Mouse (Mus musculus) limb, embryonic 15.5 days (tissue): ENCODE results near the gene Gpr1. TPM values are rescaled to one million over a fixed set of nuclear protein-coding genes. Genes with fewer than 3 reads are reported as not detected.

Experiments used
- ATAC-seq: fragments of 200-750 bp; cut with Nextera tagmentation; 2 replicates; pipeline ENCODE4 v1.8.0; 2017; ENCODE audit warnings: low read depth, moderate TSS enrichment; ENCODE audit not compliant: insufficient number of reproducible peaks, low FRiP score, low TSS enrichment
- H3K27ac ChIP-seq: fragments of 300-500 bp; sonication (generic); 2 replicates; pipeline ENCODE4 v1.5.1; 2015; ENCODE audit warnings: moderate library complexity, mild to moderate bottlenecking, inconsistent platforms
- H3K27me3 ChIP-seq: fragments of 300-500 bp; sonication (generic); 2 replicates; pipeline ENCODE4 v1.6.1; 2015; ENCODE audit warnings: inconsistent platforms
- H3K36me3 ChIP-seq: fragments of 300-500 bp; sonication (generic); 2 replicates; pipeline ENCODE4 v1.6.1; 2015; ENCODE audit warnings: inconsistent platforms
- H3K4me1 ChIP-seq: fragments of 300-500 bp; sonication (generic); 2 replicates; pipeline ENCODE4 v1.6.1; 2015; ENCODE audit warnings: inconsistent platforms
- H3K4me2 ChIP-seq: fragments of 300-500 bp; sonication (generic); 2 replicates; pipeline ENCODE4 v1.6.1; 2015; ENCODE audit warnings: mild to moderate bottlenecking, inconsistent platforms
- H3K4me3 ChIP-seq: fragments of 300-500 bp; sonication (generic); 2 replicates; pipeline ENCODE4 v1.5.1; 2015; ENCODE audit warnings: mild to moderate bottlenecking, inconsistent platforms
- H3K9ac ChIP-seq: fragments of 300-500 bp; sonication (generic); 2 replicates; pipeline ENCODE4 v1.6.1; 2015; ENCODE audit warnings: inconsistent platforms
- H3K9me3 ChIP-seq: fragments of 300-500 bp; sonication (generic); 2 replicates; pipeline ENCODE4 v1.6.1; 2016; ENCODE audit warnings: inconsistent platforms
- WGBS: fragments of 180-500 bp; shearing (Covaris S2); methylation state at CpG from one replicate; pipeline ENCODE4 v1.1.7; 2015; 5-methylcytosine and 5-hydroxymethylcytosine counted together
- polyA plus RNA-seq: library from polyadenylated mRNA; unstranded; fragments of >200 nt; fragmentation: Nextera tagmentation; extraction: Ambion mirVana; gene quantifications from 2 replicates; pipeline ENCODE4 v1.2.1, GENCODE M21; 2015

The Gpr1 gene
- polyA plus RNA-seq, 1 experiment from 2014 or later, result 0.17 TPM

DNA sequence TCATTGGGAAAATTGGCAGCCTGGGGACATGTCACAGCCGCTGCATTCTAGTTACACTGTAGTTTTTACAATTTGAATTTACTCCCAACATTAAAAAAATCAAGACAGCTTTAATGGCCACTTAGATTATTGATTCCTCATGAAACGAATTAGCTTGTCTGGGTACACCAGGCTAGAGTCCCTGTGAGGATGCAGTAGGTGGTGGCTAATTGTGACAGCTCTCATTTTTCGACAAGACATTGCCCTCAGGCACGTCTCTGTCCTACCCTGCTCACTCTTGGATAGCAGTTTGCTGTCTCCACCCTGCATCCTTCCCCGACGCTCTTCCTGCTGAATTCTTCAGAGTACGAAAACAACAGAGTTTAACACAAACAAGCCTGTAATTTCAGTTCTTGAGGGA is 288 bp upstream of the Gpr1 start:
- Histone ChIP-seq H3K4me2 (no peak overlapping the region), H3K27me3 (peaks cover 5% of the 10 kb centered on the region; the same call in 1 of the 2 replicates), H3K4me1 (peaks cover 8% of the 10 kb centered on the region), H3K9ac (no peak overlapping the region), H3K27ac (no peak overlapping the region), H3K9me3 (no peaks in the 10 kb centered on the region), H3K36me3 (no peaks in the 10 kb centered on the region), H3K4me3 (no peak overlapping the region)
- ATAC-seq, result no peak
- WGBS, result 22% methylated on average over 7 of the region's 7 CpGs

DNA sequence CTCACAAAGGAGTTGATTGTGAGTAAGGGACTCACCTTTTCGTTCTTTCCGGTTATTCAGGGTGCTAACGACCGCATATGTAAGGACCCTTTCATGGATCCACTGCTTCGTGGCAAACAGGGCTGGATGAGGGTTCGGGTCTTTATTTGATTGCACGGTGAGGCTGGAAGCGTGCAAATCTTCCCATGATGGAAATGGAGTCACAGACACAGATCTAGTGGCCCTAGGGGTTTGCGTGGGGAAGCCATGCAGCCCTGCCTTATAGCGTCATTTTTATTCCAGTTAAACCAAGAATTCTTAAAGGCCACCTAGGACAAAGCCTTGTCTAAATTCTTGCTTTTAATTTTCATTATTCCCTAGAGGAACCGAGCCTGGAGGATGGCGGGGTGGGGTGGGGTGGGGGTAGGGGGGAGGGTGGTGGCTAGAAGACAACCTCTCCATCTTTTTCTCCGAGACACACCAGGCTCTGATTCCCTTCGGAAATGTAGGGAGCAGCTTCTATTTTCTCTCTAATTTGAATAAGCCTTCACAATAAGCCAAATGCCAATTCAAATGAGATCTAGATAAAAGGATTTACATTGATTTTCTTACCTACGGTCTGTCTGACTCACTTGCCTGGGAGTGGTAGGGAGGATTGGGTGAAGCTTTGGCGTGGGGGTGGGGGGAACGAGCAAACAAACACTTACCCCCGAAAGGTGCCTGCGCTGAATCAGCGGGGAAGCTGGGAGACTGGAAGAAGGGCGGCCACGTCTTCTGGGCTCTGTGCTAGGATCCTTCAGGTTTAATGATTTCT is 669 bp downstream of the Gpr1 start:
- Histone ChIP-seq H3K9ac (no peak overlapping the region), H3K9me3 (no peaks in the 10 kb centered on the region), H3K27me3 (peaks cover 5% of the 10 kb centered on the region; the same call in 1 of the 2 replicates), H3K4me2 (peak overlapping the region; percentile 29), H3K4me3 (no peak overlapping the region), H3K4me1 (peaks cover 8% of the 10 kb centered on the region), H3K36me3 (no peaks in the 10 kb centered on the region), H3K27ac (no peak overlapping the region)
- 19% methylated on average over 22 of the region's 22 CpGs for WGBS
- ATAC-seq, result no peak

DNA sequence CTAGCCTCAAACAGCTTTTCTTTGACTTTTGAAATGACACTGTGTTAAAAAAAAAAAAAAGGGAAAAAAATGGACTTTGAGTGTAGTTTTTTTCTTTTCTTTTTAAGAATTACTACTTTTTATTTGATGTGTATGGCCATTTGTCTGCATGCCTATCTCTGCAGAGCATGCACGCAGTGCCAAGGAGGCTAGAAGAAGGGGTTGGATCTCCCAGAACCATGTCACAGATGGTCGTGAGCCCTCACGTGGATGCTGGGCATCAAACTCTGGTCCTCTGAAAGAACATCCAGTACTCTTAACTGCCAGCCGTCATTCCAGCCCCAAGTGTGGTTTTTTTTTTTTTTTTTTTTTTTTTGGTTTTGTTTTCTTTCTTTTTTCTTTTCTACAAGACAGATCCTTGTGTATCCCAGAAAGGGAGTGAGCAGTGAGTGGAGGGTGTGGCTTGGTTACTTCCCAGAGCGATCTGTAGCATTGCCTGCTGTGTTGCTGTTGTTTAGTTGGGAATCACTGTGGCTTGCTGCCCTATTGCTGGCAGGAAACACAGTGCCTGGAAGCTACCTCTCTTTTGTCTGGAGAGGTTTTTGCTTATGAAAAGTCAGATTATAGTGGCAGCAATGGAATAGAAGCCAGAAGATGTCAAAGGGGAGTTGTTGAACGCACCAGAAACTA is 4.3 kb downstream of the Gpr1 start:
- Histone ChIP-seq H3K9me3 (no peaks in the 10 kb centered on the region), H3K36me3 (no peaks in the 10 kb centered on the region), H3K4me1 (peaks cover 8% of the 10 kb centered on the region), H3K27ac (no peak overlapping the region), H3K9ac (no peak overlapping the region), H3K4me3 (no peak overlapping the region), H3K4me2 (no peak overlapping the region), H3K27me3 (no peaks in the 10 kb centered on the region; the same call in 1 of the 2 replicates)
- WGBS, result 30% methylated on average over 6 of the region's 6 CpGs
- no peak for ATAC-seq

DNA sequence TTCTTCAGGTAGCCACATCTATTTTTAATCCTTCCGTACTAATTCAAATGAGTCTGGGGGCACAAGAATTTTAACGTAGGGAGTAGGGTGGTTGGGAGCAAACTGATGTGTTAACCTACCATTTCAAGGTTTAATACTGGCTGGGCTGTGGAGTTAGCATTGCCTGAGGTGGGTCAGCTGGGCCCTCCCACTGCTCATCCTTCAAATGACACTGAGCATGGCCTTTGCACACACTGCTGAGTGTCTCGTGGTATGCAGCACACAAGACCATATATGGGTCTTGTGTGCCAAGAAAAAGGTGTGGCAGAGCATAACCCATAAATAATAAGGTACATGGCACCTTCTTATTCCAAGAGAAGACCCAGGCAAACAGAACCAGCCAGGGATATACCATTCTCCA is 6.7 kb downstream of the Gpr1 start:
- no peaks in the 10 kb centered on the region for H3K36me3 ChIP-seq
- no peaks in the 10 kb centered on the region for H3K9me3 ChIP-seq
- WGBS, result 73% methylated on average over 3 of the region's 3 CpGs
- peaks cover 3% of the 10 kb centered on the region for H3K27me3 ChIP-seq
- no peak overlapping the region for H3K4me2 ChIP-seq
- no peak overlapping the region for H3K9ac ChIP-seq
- peaks cover 3% of the 10 kb centered on the region; the same call in 1 of the 2 replicates for H3K4me1 ChIP-seq
- no peak for ATAC-seq
- no peak overlapping the region for H3K4me3 ChIP-seq
- no peak overlapping the region for H3K27ac ChIP-seq

GRCm38 (mm10) chr1:63204660-63205394 is 9.5 kb downstream of the Gpr1 start:
- WGBS, result 34% methylated on average over 7 of the region's 7 CpGs
- Histone ChIP-seq H3K4me2 (no peak overlapping the region), H3K4me1 (peaks cover 3% of the 10 kb centered on the region; the same call in 1 of the 2 replicates), H3K4me3 (no peak overlapping the region), H3K9me3 (no peaks in the 10 kb centered on the region), H3K27me3 (peaks cover 3% of the 10 kb centered on the region; the same call in 1 of the 2 replicates), H3K9ac (no peak overlapping the region), H3K36me3 (no peaks in the 10 kb centered on the region), H3K27ac (no peak overlapping the region)
- no peak for ATAC-seq

GRCm38 (mm10) chr1:63203950-63204659 is 10.2 kb downstream of the Gpr1 start:
- H3K27me3 ChIP-seq, result peaks cover 3% of the 10 kb centered on the region; the same call in 1 of the 2 replicates
- H3K4me1 ChIP-seq, result peaks cover 3% of the 10 kb centered on the region; the same call in 1 of the 2 replicates
- H3K4me3 ChIP-seq, result no peak overlapping the region
- no peaks in the 10 kb centered on the region for H3K36me3 ChIP-seq
- H3K9me3 ChIP-seq, result no peaks in the 10 kb centered on the region
- no peak overlapping the region for H3K9ac ChIP-seq
- H3K27ac ChIP-seq, result no peak overlapping the region
- WGBS, result 17% methylated on average over 7 of the region's 7 CpGs
- H3K4me2 ChIP-seq, result no peak overlapping the region
- no peak for ATAC-seq

DNA sequence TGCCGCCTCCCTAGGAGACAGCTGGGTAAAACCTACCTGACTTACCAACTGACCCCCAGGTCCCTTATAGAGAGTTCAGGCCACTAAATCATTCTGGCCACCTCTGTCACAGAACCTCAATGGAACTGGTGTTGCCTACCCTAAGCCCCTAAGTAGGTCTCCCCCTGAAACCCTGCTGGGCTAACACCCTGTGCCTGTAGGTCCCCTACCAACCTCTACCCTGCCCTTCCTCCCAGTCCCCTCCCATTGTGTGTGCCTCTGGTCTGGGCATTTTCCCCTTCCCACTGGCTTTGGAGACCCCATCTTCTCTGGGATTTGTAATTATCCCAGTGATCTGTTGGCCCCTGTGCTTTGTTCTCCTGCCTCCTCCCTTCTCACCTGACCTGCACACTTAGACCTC is 10.9 kb downstream of the Gpr1 start:
- H3K27ac ChIP-seq, result no peak overlapping the region
- no peak overlapping the region for H3K4me2 ChIP-seq
- no peaks in the 10 kb centered on the region for H3K36me3 ChIP-seq
- 78% methylated on average over 1 of the region's 1 CpGs for WGBS
- H3K9me3 ChIP-seq, result no peaks in the 10 kb centered on the region
- H3K4me3 ChIP-seq, result no peak overlapping the region
- peaks cover 3% of the 10 kb centered on the region; the same call in 1 of the 2 replicates for H3K27me3 ChIP-seq
- no peak overlapping the region for H3K9ac ChIP-seq
- ATAC-seq, result no peak
- peaks cover 3% of the 10 kb centered on the region; the same call in 1 of the 2 replicates for H3K4me1 ChIP-seq

- Histone ChIP-seq H3K27ac (no peak overlapping the region), H3K9ac (no peak overlapping the region), H3K4me3 (no peak overlapping the region), H3K27me3 (peaks cover 3% of the 10 kb centered on the region; the same call in 1 of the 2 replicates), H3K9me3 (no peaks in the 10 kb centered on the region), H3K4me2 (no peak overlapping the region), H3K4me1 (peaks cover 3% of the 10 kb centered on the region; the same call in 1 of the 2 replicates), H3K36me3 (no peaks in the 10 kb centered on the region)
- no peak for ATAC-seq
- 75% methylated on average over 1 of the region's 1 CpGs for WGBS
These were observed 12.7 kb downstream of the Gpr1 start for GRCm38 (mm10) chr1:63201672-63202071.

GRCm38 (mm10) chr1:63200322-63200721 is 14.0 kb downstream of the Gpr1 start:
- Histone ChIP-seq H3K9ac (no peak overlapping the region), H3K36me3 (no peaks in the 10 kb centered on the region), H3K4me2 (no peak overlapping the region), H3K27me3 (peaks cover 3% of the 10 kb centered on the region; the same call in 1 of the 2 replicates), H3K4me1 (peaks cover 3% of the 10 kb centered on the region; the same call in 1 of the 2 replicates), H3K27ac (no peak overlapping the region), H3K4me3 (no peak overlapping the region), H3K9me3 (no peaks in the 10 kb centered on the region)
- 92% methylated on average over 18 of the region's 18 CpGs for WGBS
- no peak for ATAC-seq

GRCm38 (mm10) chr1:63199387-63199786 is 15.0 kb downstream of the Gpr1 start:
- no peak overlapping the region for H3K9ac ChIP-seq
- WGBS, result 71% methylated on average over 6 of the region's 6 CpGs
- H3K4me1 ChIP-seq, result peaks cover 3% of the 10 kb centered on the region; the same call in 1 of the 2 replicates
- no peak overlapping the region for H3K4me3 ChIP-seq
- H3K36me3 ChIP-seq, result no peaks in the 10 kb centered on the region
- H3K4me2 ChIP-seq, result no peak overlapping the region
- H3K27me3 ChIP-seq, result peaks cover 2% of the 10 kb centered on the region; the same call in 1 of the 2 replicates
- no peak for ATAC-seq
- H3K27ac ChIP-seq, result no peak overlapping the region
- H3K9me3 ChIP-seq, result no peaks in the 10 kb centered on the region

GRCm38 (mm10) chr1:63195848-63196512 is 18.4 kb downstream of the Gpr1 start:
- Histone ChIP-seq H3K27ac (no peak overlapping the region), H3K4me1 (no peaks in the 10 kb centered on the region), H3K27me3 (no peaks in the 10 kb centered on the region), H3K9ac (no peak overlapping the region), H3K36me3 (no peaks in the 10 kb centered on the region), H3K9me3 (no peaks in the 10 kb centered on the region), H3K4me2 (no peak overlapping the region), H3K4me3 (no peak overlapping the region)
- ATAC-seq, result no peak
- WGBS, result 53% methylated on average over 5 of the region's 5 CpGs
